12 mouse cellular contexts compared by ENCODE assay signal in genomic region chr2:59660891-59661805, GRCm38 (mm10). TPM values are rescaled to one million over a fixed set of nuclear protein-coding genes. Genes with fewer than 3 reads are reported as not detected.
DNase-seq lines count a peak whose midpoint lies in the region; ATAC-seq lines count a peak whose summit lies in the region.
"Had no signal": no experiment of that assay in that cellular context is flagged by ENCODE, and none has a peak within 500 bp of the region (broad histone marks: within the 10 kb centered on the region; RNA-seq: fewer than 3 reads in every experiment).

No protein-coding gene starts in this region.

- DNase-seq in forebrain, embryonic 10.5 days (ENCODE audit: extremely low spot score, low spot score): no peak
- DNase-seq in forebrain, embryonic 11.5 days (ENCODE audit: low spot score): no peak
- DNase-seq in kidney, postnatal 10 days: no peak
- DNase-seq in natural killer cell, adult 2 months (ENCODE audit: low spot score in 2 of 2): no peak
- DNase-seq: adrenal gland, postnatal 10 days; cerebellum, postnatal 10 days; kidney, adult 11 months had no signal

- WGBS in forebrain, embryonic 10.5 days: 67% methylated on average over 16 of the region's 16 CpGs
- 59% methylated on average over 16 of the region's 16 CpGs for WGBS in forebrain, embryonic 11.5 days
- WGBS in kidney, embryonic 14.5 days: 33% methylated on average over 16 of the region's 16 CpGs
- 33% methylated on average over 16 of the region's 16 CpGs for WGBS in intestine, embryonic 16.5 days

- peaks cover 46% of the 10 kb centered on the region for H3K4me1 ChIP-seq in forebrain, embryonic 10.5 days
- peaks cover 6% of the 10 kb centered on the region; the same call in 1 of the 2 replicates for H3K4me1 ChIP-seq in forebrain, embryonic 11.5 days (replicated peaks; ENCODE audit: control insufficient read depth, insufficient read depth, low read length)
- peaks cover 33% of the 10 kb centered on the region for H3K4me1 ChIP-seq in kidney, embryonic 14.5 days (ENCODE audit: control insufficient read depth, insufficient read depth, low read length)
- H3K4me1 ChIP-seq in brown adipose tissue, adult 24 weeks (ENCODE audit: control insufficient read depth, insufficient read depth, insufficient read length, low read length): peaks cover 19% of the 10 kb centered on the region
- peaks cover 29% of the 10 kb centered on the region for H3K4me1 ChIP-seq in intestine, embryonic 16.5 days (ENCODE audit: control insufficient read depth, insufficient read depth, low read length)

- peak overlapping the region; percentile 72 for H3K27ac ChIP-seq in forebrain, embryonic 10.5 days
- no peak overlapping the region for H3K27ac ChIP-seq in forebrain, embryonic 11.5 days (ENCODE audit: low read depth, low read length)
- H3K27ac ChIP-seq in kidney, embryonic 14.5 days (ENCODE audit: low read depth, low read length): peak overlapping the region; percentile 33; the same call in 1 of the 2 replicates
- peak overlapping the region; percentile 23 for H3K27ac ChIP-seq in brown adipose tissue, adult 24 weeks (replicated peaks; ENCODE audit: low read depth, low read length)
- peak overlapping the region; percentile 31 for H3K27ac ChIP-seq in intestine, embryonic 16.5 days (ENCODE audit: low read length)

- H3K4me3 ChIP-seq in forebrain, embryonic 10.5 days: no peak overlapping the region
- no peak overlapping the region for H3K4me3 ChIP-seq in forebrain, embryonic 11.5 days (ENCODE audit: low read depth, low read length)
- H3K4me3 ChIP-seq in kidney, embryonic 14.5 days (ENCODE audit: low read length): no peak overlapping the region
- H3K4me3 ChIP-seq in brown adipose tissue, adult 24 weeks (ENCODE audit: insufficient read depth, low read depth, low read length): no peak overlapping the region
- H3K4me3 ChIP-seq in intestine, embryonic 16.5 days (ENCODE audit: low read length): no peak overlapping the region

- no peaks in the 10 kb centered on the region for H3K27me3 ChIP-seq in forebrain, embryonic 10.5 days (ENCODE audit: poor library complexity, severe bottlenecking)
- no peaks in the 10 kb centered on the region for H3K27me3 ChIP-seq in forebrain, embryonic 11.5 days (ENCODE audit: control insufficient read depth, insufficient read depth, low read length)
- H3K27me3 ChIP-seq in kidney, embryonic 14.5 days (ENCODE audit: control insufficient read depth, insufficient read depth, low read length): no peaks in the 10 kb centered on the region
- H3K27me3 ChIP-seq in intestine, embryonic 16.5 days (replicated peaks; ENCODE audit: control insufficient read depth, insufficient read depth, low read length): no peaks in the 10 kb centered on the region

- no peak overlapping the region for H3K9ac ChIP-seq in forebrain, embryonic 11.5 days (ENCODE audit: low read length)
- peak overlapping the region; percentile 23; the same call in 1 of the 2 replicates for H3K9ac ChIP-seq in kidney, embryonic 14.5 days (ENCODE audit: low read depth, low read length)
- H3K9ac ChIP-seq in intestine, embryonic 16.5 days (ENCODE audit: low read depth, low read length): peak overlapping the region; percentile 13; the same call in 1 of the 2 replicates

- H3K9me3 ChIP-seq in forebrain, embryonic 10.5 days: no peaks in the 10 kb centered on the region
- no peaks in the 10 kb centered on the region for H3K9me3 ChIP-seq in forebrain, embryonic 11.5 days (ENCODE audit: control insufficient read depth, low read length)
- H3K9me3 ChIP-seq in kidney, embryonic 14.5 days (ENCODE audit: control insufficient read depth, low read length): no peaks in the 10 kb centered on the region
- H3K9me3 ChIP-seq in intestine, embryonic 16.5 days (ENCODE audit: control insufficient read depth, low read length): no peaks in the 10 kb centered on the region

- H3K36me3 ChIP-seq in forebrain, embryonic 10.5 days (replicated peaks): no peaks in the 10 kb centered on the region
- H3K36me3 ChIP-seq in forebrain, embryonic 11.5 days (ENCODE audit: control insufficient read depth, insufficient read depth, low read length): no peaks in the 10 kb centered on the region
- H3K36me3 ChIP-seq in kidney, embryonic 14.5 days (ENCODE audit: control insufficient read depth, insufficient read depth, low read length): no peaks in the 10 kb centered on the region
- H3K36me3 ChIP-seq in intestine, embryonic 16.5 days (ENCODE audit: control insufficient read depth, insufficient read depth, low read length): no peaks in the 10 kb centered on the region

- ATAC-seq in forebrain, embryonic 11.5 days (replicated peaks; ENCODE audit: low FRiP score): no peak
- no peak for ATAC-seq in kidney, embryonic 14.5 days (ENCODE audit: low FRiP score, low TSS enrichment)
- ATAC-seq in intestine, embryonic 16.5 days: peak; percentile 59
- ATAC-seq in monocyte, adult 5-6 weeks (replicated peaks; ENCODE audit: insufficient number of reproducible peaks, low FRiP score, low TSS enrichment, poor library complexity, severe bottlenecking): no peak

- H3K4me2 ChIP-seq in forebrain, embryonic 11.5 days (ENCODE audit: low read depth, low read length, severe bottlenecking): no peak overlapping the region
- no peak overlapping the region; the same call in 1 of the 2 replicates for H3K4me2 ChIP-seq in kidney, embryonic 14.5 days (replicated peaks; ENCODE audit: low read depth, low read length)
- peak overlapping the region; percentile 28 for H3K4me2 ChIP-seq in intestine, embryonic 16.5 days (ENCODE audit: low read depth, low read length)
- H3K4me2 ChIP-seq: midbrain, embryonic 11.5 days had no signal

RNA-seq across cellular contexts. Expression of gene Tanc1, which starts 49.3 kb away (rescaled TPM):
- 27.6 and 27.7 TPM in 2 replicates for polyA plus RNA-seq in forebrain, embryonic 10.5 days (2016; fragmentation: Nextera tagmentation; extraction: Ambion mirVana)
- polyA plus RNA-seq in forebrain, embryonic 11.5 days (2014; fragmentation: Nextera tagmentation; extraction: Ambion mirVana): 21.0 and 22.7 TPM in 2 replicates
- polyA plus RNA-seq in kidney, embryonic 14.5 days (2014; fragmentation: Nextera tagmentation; extraction: Ambion mirVana): 31.3 and 43.8 TPM in 2 replicates
- 9.7 and 12.9 TPM in 2 replicates for polyA plus RNA-seq in brown adipose tissue, adult 24 weeks (2012; ENCODE audit: insufficient read depth, insufficient read length, missing spikeins)
- polyA plus RNA-seq in intestine, embryonic 16.5 days (2015; fragmentation: Nextera tagmentation; extraction: Ambion mirVana): 20.8 and 21.5 TPM in 2 replicates
- total RNA-seq in monocyte, adult 5-6 weeks (2017): 4.3 to 14.2 TPM (median 6.8 TPM) in 3 replicates
